Mouse (Mus musculus) embryo, embryonic 11.5 days (tissue): Measurements from ENCODE around the gene Cd3g.

Source experiments
- DNase-seq: peaks from one replicate; pipeline ENCODE4 v3.0.0-alpha.2; 2012; ENCODE audit warnings: low read depth, low spot score

The Cd3g gene

DNA sequence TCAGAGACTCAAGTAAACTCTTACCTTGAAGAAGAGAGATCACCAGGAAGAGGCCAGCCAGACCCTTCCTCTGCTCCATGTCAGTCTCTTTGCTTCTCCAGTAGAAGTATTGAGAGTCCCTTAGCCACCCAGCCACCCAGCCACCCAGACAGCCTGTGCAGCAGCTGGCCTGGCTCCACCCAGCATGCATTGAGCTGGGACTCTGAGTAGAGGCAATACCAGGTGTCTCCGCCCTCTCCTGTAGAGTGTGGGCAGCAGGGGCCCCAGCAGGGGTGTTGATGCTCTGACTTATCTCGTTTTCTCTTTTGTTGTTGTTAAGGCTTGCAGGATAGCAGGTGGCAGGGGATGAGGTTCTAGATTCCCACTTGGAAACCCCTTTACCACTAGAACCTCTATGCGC lies at the start of gene Cd3g:
Gene Cd3g (minus strand): TSS at position 190 of the 400 bp plus-strand sequence.
- no peak for DNase-seq

DNA sequence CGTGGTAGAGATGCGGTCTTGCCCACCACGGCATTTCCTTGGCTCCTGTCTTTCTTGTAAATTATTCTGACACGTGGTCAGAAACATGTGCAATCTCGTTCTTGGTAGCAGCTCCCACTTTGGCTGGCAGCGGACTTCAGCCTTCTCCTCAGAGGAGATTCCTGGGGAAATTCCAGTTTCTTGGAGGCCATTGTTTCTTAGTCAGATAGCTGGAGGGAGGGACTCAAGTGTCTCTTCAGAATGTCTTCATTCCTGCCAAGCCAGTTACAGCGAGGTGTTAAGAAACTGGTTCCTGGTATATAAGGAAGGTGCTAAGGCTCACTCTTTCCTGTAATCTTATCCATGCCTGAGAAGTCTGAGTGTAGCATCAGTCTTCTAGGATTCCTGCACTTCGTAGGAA lies 47.1 kb upstream of the Cd3g start:
- DNase-seq, result no peak

DNA sequence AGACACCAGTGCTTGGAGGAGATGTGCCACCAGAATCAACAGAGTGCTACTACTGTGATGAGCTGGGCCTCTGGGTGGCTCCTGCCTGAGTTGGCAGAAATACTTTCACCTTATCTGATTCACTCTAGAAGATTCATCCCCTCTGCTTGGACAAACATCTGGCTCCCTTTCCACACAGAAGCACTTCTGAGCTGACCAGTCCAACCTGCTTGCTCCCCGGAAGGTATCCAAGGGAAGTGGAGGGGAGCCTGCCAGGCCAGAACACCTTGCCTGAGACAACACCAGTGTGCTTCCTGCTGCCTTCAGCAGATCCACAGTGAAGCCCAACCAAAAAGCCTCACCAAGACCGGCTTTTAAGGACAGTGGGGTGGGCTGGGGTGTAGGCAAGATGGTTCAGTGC lies 44.0 kb upstream of the Cd3g start:
- DNase-seq, result no peak

DNA sequence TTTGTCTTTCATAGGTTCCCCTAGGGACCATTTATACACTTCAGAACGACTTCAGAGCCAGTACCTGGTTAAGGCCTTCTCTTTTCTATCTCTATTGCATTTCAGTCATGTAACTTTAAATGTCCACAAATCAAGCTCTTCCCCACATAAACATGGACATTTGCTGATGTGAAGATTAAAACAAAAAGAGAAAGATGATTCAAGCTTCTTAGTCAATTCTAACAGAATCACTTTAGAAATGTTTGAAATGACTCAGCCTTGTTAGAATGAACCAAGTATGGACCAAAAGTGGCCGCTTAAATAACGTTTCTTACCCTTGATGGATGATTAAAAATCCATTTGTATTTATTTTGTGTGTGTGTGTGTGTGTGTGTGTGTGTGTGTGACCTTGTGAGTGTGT lies 43.4 kb upstream of the Cd3g start:
- no peak for DNase-seq

DNA sequence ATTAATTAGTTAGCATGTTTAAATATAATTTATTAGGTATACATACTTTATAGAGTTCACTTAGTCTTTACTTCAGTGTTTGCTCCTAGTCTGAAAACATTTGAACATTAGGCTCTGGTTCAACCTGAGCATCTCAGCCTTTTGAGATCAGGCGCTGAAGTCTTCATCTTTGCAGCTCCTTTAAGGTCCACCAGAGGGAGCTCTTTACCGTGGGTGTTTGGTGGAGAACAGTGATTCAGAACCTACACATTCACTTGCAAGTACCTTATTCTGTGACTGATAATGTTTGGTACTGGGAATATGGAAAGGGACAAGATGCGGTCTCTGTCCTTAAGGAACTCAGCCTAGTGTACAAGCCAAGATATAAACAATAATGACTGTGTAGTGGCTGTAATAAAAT lies 42.6 kb upstream of the Cd3g start:
- peak; percentile 56 for DNase-seq

GRCm38 (mm10) chr9:45018031-45018430 lies 37.8 kb upstream of the Cd3g start:
- DNase-seq, result no peak

GRCm38 (mm10) chr9:45015841-45016240 lies 35.6 kb upstream of the Cd3g start:
- no peak for DNase-seq

- no peak for DNase-seq
Observed at GRCm38 (mm10) chr9:45014879-45015278, 34.6 kb upstream of the Cd3g start.

DNA sequence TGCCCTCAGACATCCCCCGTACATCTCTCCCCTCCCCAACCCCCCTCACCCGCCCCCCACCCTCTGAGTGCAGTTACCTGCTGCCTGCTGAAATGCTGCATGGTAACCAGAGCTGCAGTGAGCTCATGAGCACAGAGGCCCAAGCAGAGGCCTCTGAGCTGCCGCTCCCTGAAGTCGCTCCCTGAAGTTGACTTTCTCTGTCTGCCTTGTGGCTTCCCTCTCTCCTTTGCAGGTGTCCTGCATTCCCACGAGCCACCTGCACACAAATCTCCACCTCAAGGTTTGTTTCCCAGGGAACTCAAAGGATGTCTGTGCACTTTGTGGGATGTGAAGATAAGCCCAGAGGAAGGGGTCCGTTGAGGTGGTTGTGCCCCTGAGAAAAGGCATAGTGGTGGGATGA lies 31.1 kb upstream of the Cd3g start:
- DNase-seq, result no peak

DNA sequence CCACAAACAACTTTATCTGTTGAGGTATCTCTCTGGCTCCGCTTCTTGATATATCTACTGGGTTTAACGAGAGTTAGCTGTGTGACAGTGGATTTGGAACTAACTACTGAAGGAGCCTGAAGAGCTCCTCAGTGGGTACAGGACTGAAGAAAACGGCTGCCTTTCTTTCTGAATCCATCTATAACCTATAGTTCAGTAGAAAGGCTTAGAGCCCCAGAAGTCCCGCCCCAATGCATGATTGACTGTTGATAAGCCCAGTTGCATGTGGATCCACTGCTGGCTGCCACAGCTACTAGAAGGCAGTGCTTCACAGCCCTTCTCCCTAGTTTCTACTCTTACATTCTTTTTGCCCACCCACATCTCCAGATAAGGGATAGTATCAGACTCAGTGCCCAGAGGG lies 30.2 kb upstream of the Cd3g start:
- no peak for DNase-seq

GRCm38 (mm10) chr9:45009180-45010078 lies 29.2 kb upstream of the Cd3g start, which contains the start of gene Cd3e:
TSS of gene Cd3e (minus strand) at chr9:45009627.
- no peak for DNase-seq

GRCm38 (mm10) chr9:45008342-45008741 lies 28.1 kb upstream of the Cd3g start:
- DNase-seq, result no peak

DNA sequence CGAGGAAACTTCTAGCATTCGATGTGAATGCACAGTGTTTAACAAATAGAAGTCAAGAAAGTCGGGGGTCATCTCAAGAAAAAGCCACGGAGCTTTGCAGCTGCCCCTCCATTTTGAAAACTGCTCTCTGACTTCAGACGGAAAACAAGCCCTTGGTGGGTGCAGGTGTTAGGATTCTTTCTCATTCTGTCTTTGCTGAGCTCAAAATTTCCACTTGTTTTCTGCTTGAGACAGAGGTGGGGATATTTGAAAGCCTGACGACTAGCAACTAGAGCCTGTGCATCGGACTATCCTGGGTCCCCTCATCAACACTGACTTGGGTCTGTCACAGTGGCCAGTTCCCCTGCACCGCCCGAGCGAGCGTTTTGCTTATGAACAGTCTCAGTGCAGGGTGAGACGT lies 27.2 kb upstream of the Cd3g start:
- no peak for DNase-seq

DNA sequence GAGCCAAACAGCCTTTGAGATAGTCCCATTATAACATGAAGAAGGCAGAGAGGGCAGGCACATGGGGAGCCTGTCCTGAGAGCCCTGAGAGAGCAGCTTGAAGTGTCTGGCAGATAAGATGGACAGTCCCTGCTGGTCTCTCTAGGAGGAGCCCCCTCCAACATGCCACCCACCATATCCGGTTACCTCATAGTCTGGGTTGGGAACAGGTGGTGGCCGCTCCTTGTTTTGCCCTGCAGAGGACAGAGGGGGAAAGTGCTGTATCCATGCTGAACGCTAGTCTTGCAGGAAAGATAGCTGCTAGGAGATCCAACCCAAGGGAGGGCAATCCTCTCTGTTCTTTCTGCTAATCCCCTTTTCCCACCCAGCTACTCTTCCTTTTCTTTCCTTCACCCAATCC lies 20.0 kb upstream of the Cd3g start:
- no peak for DNase-seq

DNA sequence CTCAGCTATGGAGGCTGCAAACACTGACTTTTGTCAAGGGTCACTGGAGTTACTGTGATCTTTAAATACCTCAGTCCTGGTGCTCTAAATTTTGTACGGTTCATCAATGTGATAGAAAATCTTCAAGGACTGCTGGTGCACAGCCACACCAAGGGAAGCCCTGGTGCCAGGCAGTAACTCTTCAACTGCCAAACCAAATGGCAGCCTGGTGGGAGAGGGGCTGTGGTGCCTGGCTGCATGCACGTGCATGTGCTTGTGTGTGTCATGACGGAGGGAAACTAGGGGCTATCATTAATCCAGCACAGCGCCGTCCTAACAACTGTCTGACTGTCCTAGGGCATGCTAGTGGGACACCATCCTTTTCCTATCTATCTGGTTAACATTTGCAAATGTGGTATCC lies 19.5 kb upstream of the Cd3g start:
- DNase-seq, result no peak

DNA sequence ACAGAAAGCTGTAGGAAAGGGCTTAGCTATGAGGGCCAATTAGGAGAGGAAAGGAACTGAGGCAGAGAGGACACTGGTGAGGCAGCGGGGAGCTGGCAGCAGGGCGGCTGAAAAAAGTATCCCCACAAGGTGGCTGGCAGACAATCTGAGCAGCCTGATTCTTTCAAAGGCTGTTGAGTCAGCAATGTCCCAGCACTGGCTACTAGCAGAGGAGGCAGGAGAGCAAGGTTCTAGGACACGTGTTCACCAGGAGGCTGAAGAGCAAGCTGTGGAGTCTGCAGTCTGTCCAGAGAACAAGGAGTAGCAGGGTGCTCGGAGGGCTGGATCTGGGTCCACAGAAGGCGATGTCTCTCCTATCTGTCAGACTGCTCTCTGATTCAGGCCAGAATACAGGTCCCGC lies 18.9 kb upstream of the Cd3g start:
- DNase-seq, result no peak

DNA sequence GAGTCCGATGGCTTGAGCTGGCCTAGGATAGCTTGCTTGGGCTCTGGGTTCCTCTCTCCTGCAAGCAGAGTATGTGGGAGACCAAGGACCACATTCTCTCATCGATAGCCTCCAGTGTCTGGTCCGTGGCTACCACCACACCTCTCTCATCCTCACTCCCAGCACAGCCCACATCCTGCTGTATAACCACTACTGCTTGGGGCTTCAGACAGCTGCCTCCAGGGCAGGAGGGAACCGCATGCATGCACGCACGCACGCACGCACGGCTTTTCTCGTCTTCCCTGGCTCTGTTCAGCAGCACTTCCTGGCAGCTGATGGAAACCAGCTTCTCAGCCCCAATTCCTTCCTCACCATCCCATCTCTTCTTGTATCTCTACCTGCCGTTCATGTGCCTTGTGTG lies 17.9 kb upstream of the Cd3g start:
- no peak for DNase-seq

GRCm38 (mm10) chr9:44996590-44996989 lies 16.4 kb upstream of the Cd3g start:
- DNase-seq, result no peak

- no peak for DNase-seq
Observed at GRCm38 (mm10) chr9:44994962-44995361, 14.7 kb upstream of the Cd3g start.

DNA sequence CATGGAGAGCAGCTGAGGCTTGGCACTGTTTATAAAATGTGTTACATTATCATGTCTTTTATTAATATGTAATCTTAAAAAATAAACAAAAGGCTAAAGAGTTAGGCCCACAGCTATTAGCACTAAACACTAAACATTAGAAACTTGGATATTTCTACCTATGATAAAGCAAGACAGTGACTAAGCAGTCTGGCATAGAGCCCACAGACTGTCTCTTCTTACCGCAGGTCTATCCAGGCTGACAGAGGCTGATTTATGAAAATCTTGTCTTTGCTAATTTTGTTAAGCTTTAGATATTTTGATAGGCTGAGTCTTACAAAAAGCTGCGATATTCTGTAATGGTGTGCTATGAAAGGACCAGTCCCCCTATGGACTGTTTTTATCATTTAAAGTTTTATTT lies 13.0 kb upstream of the Cd3g start:
- DNase-seq, result no peak

GRCm38 (mm10) chr9:44992271-44992670 lies 12.0 kb upstream of the Cd3g start:
- no peak for DNase-seq

- no peak for DNase-seq
Observed at GRCm38 (mm10) chr9:44991821-44992220, 11.6 kb upstream of the Cd3g start.

GRCm38 (mm10) chr9:44986976-44987375 lies 6.7 kb upstream of the Cd3g start:
- no peak for DNase-seq
